Mouse (Mus musculus): ENCODE results near the gene Pdap1. TPM values are rescaled to one million over a fixed set of nuclear protein-coding genes. Genes with fewer than 3 reads are reported as not detected.
"Not testable (repeated sequence)": the region's sequence is repeated elsewhere in the genome, so short reads cannot be mapped to it uniquely, and the experiment has no call there.

The Pdap1 gene
- total RNA-seq, 2 experiments from 2014 or later, result 47.9 to 56.9 TPM

- TF ChIP-seq CTCF (IDR thresholded peaks at IDR 0.05), result no peak
- intact Hi-C loops (cut with DNase I), result no loop called here
These were observed 23.7 kb downstream of the Pdap1 start for GRCm38 (mm10) chr5:145116316-145116715.

DNA sequence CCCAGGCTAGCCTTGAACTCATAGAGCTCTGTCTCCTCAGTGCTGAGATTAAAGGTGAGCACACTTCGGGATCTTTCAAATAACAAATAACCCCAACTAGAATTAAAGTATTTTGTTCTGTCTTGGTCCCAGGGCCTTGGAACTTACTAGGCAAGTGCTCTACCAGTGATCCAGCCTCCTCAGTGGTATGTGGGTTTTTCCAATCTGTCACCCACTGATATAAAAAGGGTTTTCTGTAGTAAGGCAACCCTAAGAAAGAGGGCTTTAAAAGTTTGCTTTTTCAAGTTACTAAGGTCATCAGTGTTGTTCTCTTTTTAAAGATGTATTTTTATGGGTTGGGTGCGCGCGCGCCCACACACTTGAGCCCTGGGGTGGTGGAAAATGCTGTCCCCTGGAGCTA, 24.3 kb downstream of the Pdap1 start:
- intact Hi-C loops (cut with DNase I), result no loop called here

More at GRCm38 (mm10) chr5:145116316-145116715, 23.7 kb downstream of the Pdap1 start:
- peak; percentile 73 for DNase-seq
- Histone ChIP-seq H3K4me3 (peak overlapping the region; percentile 90), H3K27ac (peak overlapping the region; percentile 94)

GRCm38 (mm10) chr5:145114606-145115473, 25.2 kb downstream of the Pdap1 start:
- Histone ChIP-seq H3K27ac (peak overlapping the region; percentile 94), H3K4me3 (peak overlapping the region; percentile 90)
- TF ChIP-seq CTCF (IDR thresholded peaks at IDR 0.05), result no peak
- DNase-seq, result peak; percentile 87
- intact Hi-C loops (cut with DNase I), result no loop called here

More for the DNA sequence above, 24.3 kb downstream of the Pdap1 start:
- H3K4me3 ChIP-seq, result peak overlapping the region; percentile 90
- no peak for DNase-seq
- TF ChIP-seq CTCF (IDR thresholded peaks at IDR 0.05), result no peak
- H3K27ac ChIP-seq, result peak overlapping the region; percentile 94

DNA sequence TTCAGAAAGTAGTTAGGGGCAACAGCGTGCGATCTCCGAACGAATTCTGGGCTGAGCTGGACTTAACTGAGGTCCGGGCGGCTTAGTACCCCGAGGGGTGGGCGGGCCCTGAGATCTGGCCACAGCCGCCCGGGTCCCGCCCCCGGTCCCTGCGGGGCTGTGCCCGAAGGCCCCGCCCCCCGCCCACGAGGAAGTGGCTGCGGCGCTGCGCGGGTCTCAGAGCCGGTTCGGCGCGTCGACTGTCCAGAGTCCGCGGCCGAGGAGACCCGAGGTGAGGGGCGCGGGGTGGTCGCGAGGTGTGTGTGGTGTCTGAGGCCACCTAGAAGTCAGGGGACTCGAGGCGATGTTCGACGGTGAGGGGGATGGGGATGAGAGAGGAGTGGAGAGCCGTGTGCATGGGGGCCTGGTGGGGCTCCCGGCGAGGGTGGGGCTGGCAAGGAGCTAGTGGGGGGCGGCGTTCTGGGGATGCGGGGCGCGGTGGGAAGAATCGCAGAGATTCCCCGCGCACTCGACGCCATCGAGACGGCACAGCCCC, 25.9 kb downstream of the Pdap1 start, which contains the start of gene Arpc1b:
Arpc1b (plus strand) TSS at position 145 of the 535 bp plus-strand sequence.
- Histone ChIP-seq H3K4me3 (peak within 1 kb of the TSS; percentile 90), H3K27ac (peak within 1 kb of the TSS; percentile 94)
- DNase-seq, result peak; percentile 85
- intact Hi-C loops (cut with DNase I), result no loop called here
- no peak for TF ChIP-seq CTCF (IDR thresholded peaks at IDR 0.05)

GRCm38 (mm10) chr5:145113416-145113815, 26.6 kb downstream of the Pdap1 start:
- DNase-seq, result no peak
- TF ChIP-seq CTCF (IDR thresholded peaks at IDR 0.05), result no peak
- Histone ChIP-seq H3K27ac (peak overlapping the region; percentile 94), H3K4me3 (peak overlapping the region; percentile 90)
- intact Hi-C loops (cut with DNase I), result no loop called here

DNA sequence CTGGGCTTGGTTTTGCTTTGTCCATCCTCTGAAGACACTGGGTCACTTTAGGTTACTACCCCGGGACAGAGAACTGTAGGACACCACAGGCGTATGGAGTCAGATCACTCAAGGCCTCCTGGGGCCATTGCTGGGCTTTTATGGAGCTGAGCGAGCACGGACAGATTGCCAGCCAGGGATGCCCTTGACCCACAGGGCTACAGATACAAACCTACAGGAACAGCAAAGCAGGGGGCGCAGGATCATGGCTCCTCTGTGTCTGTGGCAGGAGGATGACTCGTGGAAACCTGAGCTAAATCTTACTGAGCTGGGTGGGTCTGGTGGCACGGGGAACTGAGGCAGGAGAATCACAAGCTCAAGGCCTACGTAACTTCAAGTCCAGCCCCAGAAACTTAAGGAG, 27.5 kb downstream of the Pdap1 start:
- TF ChIP-seq CTCF (IDR thresholded peaks at IDR 0.05), result no peak
- intact Hi-C loops (cut with DNase I), result no loop called here
- H3K4me3 ChIP-seq, result no peak overlapping the region
- no peak overlapping the region for H3K27ac ChIP-seq
- no peak for DNase-seq

DNA sequence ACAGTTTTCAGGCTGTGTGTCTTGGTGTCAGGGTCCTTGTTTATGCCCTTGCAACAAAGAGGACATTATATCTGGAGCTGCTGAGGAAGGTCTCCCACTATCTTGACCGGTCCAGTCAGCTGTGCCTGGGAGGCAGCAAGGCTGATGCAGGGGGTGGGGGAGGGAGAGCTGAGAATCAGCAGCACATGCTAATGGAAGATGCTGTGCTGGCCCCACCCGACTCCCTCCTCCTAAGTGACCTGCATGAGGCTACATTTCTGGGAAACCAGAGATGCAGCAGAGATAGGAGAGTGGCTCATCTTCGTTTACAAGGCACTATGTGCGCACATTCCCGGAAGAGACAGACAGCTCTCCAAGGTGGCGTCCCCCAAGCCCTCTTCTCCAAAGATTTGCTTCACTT, 29.6 kb downstream of the Pdap1 start:
- intact Hi-C loops (cut with DNase I), result no loop called here
- H3K4me3 ChIP-seq, result no peak overlapping the region
- H3K27ac ChIP-seq, result no peak overlapping the region
- DNase-seq, result no peak
- no peak for TF ChIP-seq CTCF (IDR thresholded peaks at IDR 0.05)

- H3K4me3 ChIP-seq, result no peak overlapping the region
- no peak for TF ChIP-seq CTCF (IDR thresholded peaks at IDR 0.05)
- intact Hi-C loops (cut with DNase I), result no loop called here
- no peak overlapping the region for H3K27ac ChIP-seq
- no peak for DNase-seq
These were observed 34.3 kb downstream of the Pdap1 start for GRCm38 (mm10) chr5:145105694-145106275.

GRCm38 (mm10) chr5:145104328-145104727, 35.7 kb downstream of the Pdap1 start:
- H3K27ac ChIP-seq, result no peak overlapping the region
- DNase-seq, result no peak
- H3K4me3 ChIP-seq, result no peak overlapping the region
- intact Hi-C loops (cut with DNase I), result no loop called here
- no peak for TF ChIP-seq CTCF (IDR thresholded peaks at IDR 0.05)

DNA sequence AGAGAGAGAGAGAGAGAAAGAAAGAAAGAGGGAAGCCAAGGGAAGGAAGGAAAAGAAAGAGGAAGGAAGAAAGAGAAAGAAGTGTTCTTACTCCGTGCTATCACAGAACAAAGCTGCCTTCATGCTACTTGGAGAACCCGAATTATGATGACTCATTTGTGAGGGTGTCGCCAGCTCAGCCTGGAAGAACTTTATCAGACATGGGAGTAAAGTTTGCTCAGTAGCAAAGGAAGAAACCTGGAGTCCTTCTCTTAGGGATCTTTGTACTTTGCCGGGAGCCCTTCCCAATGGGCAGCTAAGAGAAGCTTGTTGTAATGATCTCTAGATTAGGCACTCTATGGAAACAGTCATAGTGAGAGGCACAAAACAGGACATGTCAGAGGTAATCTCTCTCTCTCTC, 37.3 kb downstream of the Pdap1 start:
- no peak for DNase-seq
- H3K27ac ChIP-seq, result no peak overlapping the region
- intact Hi-C loops (cut with DNase I), result no loop called here
- H3K4me3 ChIP-seq, result no peak overlapping the region
- TF ChIP-seq CTCF (IDR thresholded peaks at IDR 0.05), result no peak

DNA sequence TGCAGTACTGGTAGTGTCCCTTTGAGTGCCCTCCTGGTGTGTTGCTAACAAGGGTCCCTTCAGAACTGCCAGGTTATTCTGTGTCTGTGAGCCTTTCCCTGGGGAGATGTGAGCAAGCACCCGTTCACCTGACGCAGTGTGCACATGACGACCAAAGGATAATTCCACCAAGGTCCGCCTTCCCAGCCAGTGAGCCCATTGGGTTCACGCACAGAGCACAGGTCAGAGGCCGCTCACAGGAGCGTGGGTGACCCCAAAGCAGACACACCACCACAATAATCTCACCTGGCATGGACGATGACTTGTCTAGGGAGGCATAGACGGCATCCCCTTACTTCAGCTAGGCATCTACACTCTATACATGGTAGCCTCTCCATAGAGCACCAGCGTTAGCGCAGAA, 38.6 kb downstream of the Pdap1 start:
- DNase-seq, result not testable (repeated sequence)

DNA sequence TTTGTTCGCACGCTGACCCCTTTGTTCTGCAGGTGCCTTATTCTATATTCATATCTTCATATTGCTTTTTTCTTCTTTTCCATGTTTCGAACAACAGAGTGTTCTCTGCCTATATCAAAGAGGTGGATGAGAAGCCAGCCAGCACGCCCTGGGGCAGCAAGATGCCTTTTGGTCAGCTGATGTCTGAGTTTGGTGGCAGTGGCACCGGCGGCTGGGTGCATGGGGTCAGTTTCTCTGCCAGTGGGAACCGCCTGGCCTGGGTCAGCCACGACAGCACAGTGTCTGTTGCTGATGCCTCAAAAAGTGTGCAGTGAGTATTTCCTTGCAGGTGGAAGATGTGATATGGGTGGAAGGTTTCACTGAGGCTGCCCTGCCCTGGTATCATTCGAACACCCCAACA, 39.1 kb downstream of the Pdap1 start:
- intact Hi-C loops (cut with DNase I), result no loop called here
- no peak for DNase-seq
- H3K4me3 ChIP-seq, result no peak overlapping the region
- no peak for TF ChIP-seq CTCF (IDR thresholded peaks at IDR 0.05)
- H3K27ac ChIP-seq, result no peak overlapping the region

More for the DNA sequence above, 38.6 kb downstream of the Pdap1 start:
- H3K4me3 ChIP-seq; H3K27ac ChIP-seq; intact Hi-C loops (cut with DNase I): not testable (repeated sequence)

DNA sequence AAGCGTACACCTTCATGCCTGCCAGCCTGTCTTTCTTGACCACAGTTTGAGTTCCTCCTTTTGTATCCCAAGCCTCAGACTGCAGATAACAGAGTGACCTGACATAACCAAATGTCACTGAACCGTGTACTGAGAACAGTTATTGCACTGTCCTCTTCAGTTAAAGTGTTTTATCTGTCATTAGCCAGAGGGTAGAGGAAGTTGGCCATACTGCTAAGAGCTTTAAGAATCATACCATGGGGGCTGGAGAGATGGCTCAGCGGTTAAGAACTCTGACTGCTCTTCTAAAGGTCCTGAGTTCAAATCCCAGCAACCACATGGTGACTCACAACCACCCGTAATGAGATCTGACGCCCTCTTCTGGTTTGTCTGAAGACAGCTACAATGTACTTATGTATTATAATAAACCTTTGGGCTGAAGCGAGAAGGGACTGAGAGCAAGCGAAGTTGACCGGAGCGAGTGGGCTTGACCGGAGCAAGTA, 41.7 kb downstream of the Pdap1 start:
- DNase-seq, result no peak
- TF ChIP-seq CTCF (IDR thresholded peaks at IDR 0.05), result no peak
- intact Hi-C loops (cut with DNase I), result no loop called here
- Histone ChIP-seq H3K4me3 (no peak overlapping the region), H3K27ac (no peak overlapping the region)
